Mouse (Mus musculus) limb, embryonic 11.5 days (tissue): ENCODE results near the gene Kcnh4. TPM values are rescaled to one million over a fixed set of nuclear protein-coding genes. Genes with fewer than 3 reads are reported as not detected.
A peak's percentile ranks its signal among the peaks of the same experiment; 100 is the strongest.

ENCODE experiments used
- ATAC-seq: fragments of 200-750 bp; cut with Nextera tagmentation; 2 replicates; pipeline ENCODE4 v1.8.0; 2017; ENCODE audit warnings: low read depth; ENCODE audit not compliant: insufficient number of reproducible peaks, low FRiP score, low TSS enrichment
- DNase-seq: peaks from one replicate; pipeline ENCODE4 v3.0.0-alpha.2; 2015; ENCODE audit warnings: low spot score
- H3K27ac ChIP-seq: fragments of 300-500 bp; sonication (generic); replicated peaks from 2 replicates; pipeline ENCODE4 v1.5.1; 2014; ENCODE audit warnings: low read depth, mild to moderate bottlenecking, low read length
- H3K27me3 ChIP-seq: fragments of 300-500 bp; sonication (generic); 2 replicates; pipeline ENCODE4 v1.6.1; 2014; ENCODE audit warnings: mild to moderate bottlenecking, low read length, mixed read lengths; ENCODE audit not compliant: control insufficient read depth, insufficient read depth
- H3K36me3 ChIP-seq: fragments of 300-500 bp; sonication (generic); 2 replicates; pipeline ENCODE4 v1.6.1; 2014; ENCODE audit warnings: mild to moderate bottlenecking, low read length, moderate library complexity, mixed read lengths; ENCODE audit not compliant: control insufficient read depth, insufficient read depth
- H3K4me1 ChIP-seq: fragments of 300-500 bp; sonication (generic); 2 replicates; pipeline ENCODE4 v1.6.1; 2014; ENCODE audit warnings: low read length, mixed read lengths; ENCODE audit not compliant: control insufficient read depth, insufficient read depth
- H3K4me2 ChIP-seq: fragments of 300-500 bp; sonication (generic); 2 replicates; pipeline ENCODE4 v1.6.1; 2014; ENCODE audit warnings: low read depth, mild to moderate bottlenecking, moderate library complexity; ENCODE audit not compliant: severe bottlenecking
- H3K4me3 ChIP-seq: fragments of 300-500 bp; sonication (generic); 2 replicates; pipeline ENCODE4 v1.5.1; 2014; ENCODE audit warnings: low read depth, low read length
- H3K9ac ChIP-seq: fragments of 300-500 bp; sonication (generic); 2 replicates; pipeline ENCODE4 v1.6.1; 2014; ENCODE audit warnings: mild to moderate bottlenecking, low read length
- H3K9me3 ChIP-seq: fragments of 300-500 bp; sonication (generic); 2 replicates; pipeline ENCODE4 v1.6.1; 2016; ENCODE audit warnings: low read length; ENCODE audit not compliant: control insufficient read depth
- WGBS: fragments of 180-500 bp; shearing (Covaris S2); extraction: QIAGEN DNeasy Blood & Tissue Kit; methylation state at CpG from one replicate; pipeline ENCODE4 v1.1.7; 2014; 5-methylcytosine and 5-hydroxymethylcytosine counted together
- polyA plus RNA-seq: library from polyadenylated mRNA; unstranded; fragments of >200 nt; fragmentation: Nextera tagmentation; extraction: Ambion mirVana; gene quantifications from 2 replicates; pipeline ENCODE4 v1.2.1, GENCODE M21; 2014

Gene Kcnh4
- polyA plus RNA-seq, 1 experiment from 2014 or later = not detected

GRCm38 (mm10) chr11:100746546-100746945 lies 13.2 kb downstream of the Kcnh4 start:
- no peaks in the 10 kb centered on the region for H3K9me3 ChIP-seq
- 0 out of 2 replicates have a peak, but pooled peaks cover 2% of the 10 kb centered on the region for H3K27me3 ChIP-seq
- H3K4me2 ChIP-seq = no peak overlapping the region
- H3K4me1 ChIP-seq = no peaks in the 10 kb centered on the region
- DNase-seq (no peak), ATAC-seq (no peak)
- H3K4me3 ChIP-seq = no peak overlapping the region
- H3K27ac ChIP-seq = no peak overlapping the region
- no peaks in the 10 kb centered on the region for H3K36me3 ChIP-seq
- 85% methylated on average over 10 of the region's 10 CpGs for WGBS
- no peak overlapping the region for H3K9ac ChIP-seq

GRCm38 (mm10) chr11:100745085-100745484 lies 14.7 kb downstream of the Kcnh4 start:
- 0 out of 2 replicates have a peak, but pooled peaks cover 2% of the 10 kb centered on the region for H3K27me3 ChIP-seq
- no peaks in the 10 kb centered on the region for H3K4me1 ChIP-seq
- H3K4me3 ChIP-seq = no peak overlapping the region
- DNase-seq (peak; percentile 64), ATAC-seq (no peak)
- WGBS = 16% methylated on average over 6 of the region's 6 CpGs
- H3K36me3 ChIP-seq = no peaks in the 10 kb centered on the region
- H3K4me2 ChIP-seq = no peak overlapping the region
- H3K27ac ChIP-seq = no peak overlapping the region
- no peak overlapping the region for H3K9ac ChIP-seq
- no peaks in the 10 kb centered on the region for H3K9me3 ChIP-seq

GRCm38 (mm10) chr11:100741348-100741747 lies 18.4 kb downstream of the Kcnh4 start:
- Histone ChIP-seq H3K4me1 (peaks cover 3% of the 10 kb centered on the region), H3K36me3 (no peaks in the 10 kb centered on the region), H3K27ac (no peak overlapping the region), H3K9ac (no peak overlapping the region), H3K4me3 (no peak overlapping the region), H3K4me2 (no peak overlapping the region), H3K9me3 (no peaks in the 10 kb centered on the region), H3K27me3 (no peaks in the 10 kb centered on the region)
- ATAC-seq (no peak), DNase-seq (no peak)
- WGBS = 72% methylated on average over 6 of the region's 6 CpGs

GRCm38 (mm10) chr11:100738749-100739148 lies 21.0 kb downstream of the Kcnh4 start:
- DNase-seq = no peak
- 28% methylated on average over 5 of the region's 5 CpGs for WGBS
- ATAC-seq = no peak
- H3K4me2 ChIP-seq = peak overlapping the region; percentile 74
- H3K4me1 ChIP-seq = peaks cover 3% of the 10 kb centered on the region
- peak overlapping the region; percentile 96 for H3K4me3 ChIP-seq
- H3K27me3 ChIP-seq = no peaks in the 10 kb centered on the region
- H3K27ac ChIP-seq = no peak overlapping the region
- H3K9ac ChIP-seq = no peak overlapping the region
- no peaks in the 10 kb centered on the region for H3K9me3 ChIP-seq
- H3K36me3 ChIP-seq = no peaks in the 10 kb centered on the region

- Histone ChIP-seq H3K9me3 (no peaks in the 10 kb centered on the region), H3K36me3 (no peaks in the 10 kb centered on the region; the same call in 1 of the 2 replicates), H3K4me1 (peaks cover 3% of the 10 kb centered on the region), H3K4me2 (peak within 1 kb of the TSS; percentile 74), H3K9ac (peak within 1 kb of the TSS; percentile 84), H3K27ac (no peak within 1 kb of the TSS; the same call in 1 of the 2 replicates), H3K27me3 (no peaks in the 10 kb centered on the region), H3K4me3 (peak within 1 kb of the TSS; percentile 96)
- DNase-seq (peak; percentile 99), ATAC-seq (peak; percentile 98)
- WGBS = under 1% methylated on average over 39 of the region's 39 CpGs
Observed at GRCm38 (mm10) chr11:100738066-100738604, 21.6 kb downstream of the Kcnh4 start, which contains the start of gene Rab5c. Rab5c (minus strand) TSS chr11:100738215.

- no peaks in the 10 kb centered on the region for H3K27me3 ChIP-seq
- H3K9me3 ChIP-seq = no peaks in the 10 kb centered on the region
- H3K4me3 ChIP-seq = peak overlapping the region; percentile 96
- H3K4me2 ChIP-seq = peak overlapping the region; percentile 74
- WGBS = 1% methylated on average over 13 of the region's 13 CpGs
- H3K9ac ChIP-seq = peak overlapping the region; percentile 84
- ATAC-seq = no peak
- no peaks in the 10 kb centered on the region; the same call in 1 of the 2 replicates for H3K36me3 ChIP-seq
- DNase-seq = no peak
- no peak overlapping the region; the same call in 1 of the 2 replicates for H3K27ac ChIP-seq
- H3K4me1 ChIP-seq = peaks cover 3% of the 10 kb centered on the region
Observed at GRCm38 (mm10) chr11:100737105-100737733, 22.5 kb downstream of the Kcnh4 start.

- H3K4me2 ChIP-seq = peak overlapping the region; percentile 74
- no peak overlapping the region for H3K9ac ChIP-seq
Observed at GRCm38 (mm10) chr11:100736746-100737080, 23.0 kb downstream of the Kcnh4 start.

GRCm38 (mm10) chr11:100735954-100736745 lies 23.6 kb downstream of the Kcnh4 start:
- WGBS = 76% methylated on average over 14 of the region's 14 CpGs
- H3K36me3 ChIP-seq = no peaks in the 10 kb centered on the region; the same call in 1 of the 2 replicates
- DNase-seq = no peak
- no peak overlapping the region for H3K27ac ChIP-seq
- ATAC-seq = no peak
- no peak overlapping the region for H3K9ac ChIP-seq
- no peaks in the 10 kb centered on the region for H3K27me3 ChIP-seq
- no peak overlapping the region for H3K4me3 ChIP-seq
- H3K9me3 ChIP-seq = no peaks in the 10 kb centered on the region
- peaks cover 3% of the 10 kb centered on the region for H3K4me1 ChIP-seq
- H3K4me2 ChIP-seq = peak overlapping the region; percentile 10; the same call in 1 of the 2 replicates

More at GRCm38 (mm10) chr11:100736746-100737080, 23.0 kb downstream of the Kcnh4 start:
- peaks cover 3% of the 10 kb centered on the region for H3K4me1 ChIP-seq
- H3K27me3 ChIP-seq = no peaks in the 10 kb centered on the region
- 87% methylated on average over 4 of the region's 4 CpGs for WGBS
- H3K27ac ChIP-seq = no peak overlapping the region
- H3K36me3 ChIP-seq = no peaks in the 10 kb centered on the region; the same call in 1 of the 2 replicates
- no peak for ATAC-seq
- H3K9me3 ChIP-seq = no peaks in the 10 kb centered on the region
- H3K4me3 ChIP-seq = peak overlapping the region; percentile 96; the same call in 1 of the 2 replicates
- no peak for DNase-seq
